In genomic region chr7:49842366-49843282, GRCm38 (mm10) we compare ENCODE assay signal across 8 mouse cellular contexts.
DNase-seq lines count a peak whose midpoint lies in the region; ATAC-seq and TF ChIP-seq lines count a peak whose summit lies in the region.

No protein-coding gene starts in this region.

- WGBS in heart, embryonic 15.5 days, result 65% methylated on average over 11 of the region's 11 CpGs
- 30% methylated on average over 11 of the region's 11 CpGs for WGBS in hindbrain, embryonic 12.5 days

- no peaks in the 10 kb centered on the region for H3K9me3 ChIP-seq in heart, embryonic 15.5 days (replicated peaks)
- no peaks in the 10 kb centered on the region for H3K9me3 ChIP-seq in G1E (replicated peaks)
- H3K9me3 ChIP-seq in hindbrain, embryonic 12.5 days (replicated peaks), result no peaks in the 10 kb centered on the region
- H3K9me3 ChIP-seq in megakaryocyte, embryonic 14.5 days, result no peaks in the 10 kb centered on the region

- ATAC-seq in heart, embryonic 15.5 days (replicated peaks; ENCODE audit: insufficient number of reproducible peaks, insufficient read depth, low FRiP score, low read depth), result 0 out of 2 replicates have a peak, but pooled peaks have one; percentile 20
- peak; percentile 65 for ATAC-seq in G1E (ENCODE audit: extremely low read depth, insufficient number of reproducible peaks, low FRiP score, poor library complexity, severe bottlenecking)
- peak; percentile 90 for ATAC-seq in hindbrain, embryonic 12.5 days (ENCODE audit: low FRiP score)

- H3K27ac ChIP-seq in heart, embryonic 15.5 days, result peak overlapping the region; percentile 47; the same call in 1 of the 2 replicates
- peak overlapping the region; percentile 89 for H3K27ac ChIP-seq in hindbrain, embryonic 12.5 days

- no peaks in the 10 kb centered on the region for H3K27me3 ChIP-seq in heart, embryonic 15.5 days
- no peaks in the 10 kb centered on the region for H3K27me3 ChIP-seq in G1E (ENCODE audit: insufficient read depth, low read length)
- H3K27me3 ChIP-seq in hindbrain, embryonic 12.5 days, result no peaks in the 10 kb centered on the region
- no peaks in the 10 kb centered on the region for H3K27me3 ChIP-seq in megakaryocyte, embryonic 14.5 days (replicated peaks)
- H3K27me3 ChIP-seq in splenic B cell, adult 2 months (ENCODE audit: control insufficient read depth, insufficient read depth, low read length, poor library complexity, severe bottlenecking), result no peaks in the 10 kb centered on the region

- no peak for TF ChIP-seq CTCF in G1E (IDR thresholded peaks at IDR 0.05; ENCODE audit: low read depth, low read length)

- H3K9ac ChIP-seq in heart, embryonic 15.5 days, result no peak overlapping the region
- no peak overlapping the region for H3K9ac ChIP-seq in hindbrain, embryonic 12.5 days

- no peaks in the 10 kb centered on the region for H3K36me3 ChIP-seq in heart, embryonic 15.5 days
- H3K36me3 ChIP-seq in G1E (replicated peaks), result peaks cover 82% of the 10 kb centered on the region
- 0 out of 2 replicates have a peak, but pooled peaks cover 10% of the 10 kb centered on the region for H3K36me3 ChIP-seq in hindbrain, embryonic 12.5 days
- peaks cover 75% of the 10 kb centered on the region for H3K36me3 ChIP-seq in megakaryocyte, embryonic 14.5 days (replicated peaks; ENCODE audit: low read length)
- H3K36me3 ChIP-seq in splenic B cell, adult 2 months (ENCODE audit: control insufficient read depth, insufficient read depth, low read length, poor library complexity, severe bottlenecking), result 0 out of 2 replicates have a peak, but pooled peaks cover 2% of the 10 kb centered on the region

- no peak overlapping the region for H3K4me2 ChIP-seq in heart, embryonic 15.5 days
- peak overlapping the region; percentile 34 for H3K4me2 ChIP-seq in hindbrain, embryonic 12.5 days (replicated peaks)

- H3K4me1 ChIP-seq in heart, embryonic 15.5 days (replicated peaks), result peaks cover 15% of the 10 kb centered on the region
- H3K4me1 ChIP-seq in G1E (ENCODE audit: insufficient read depth, low read depth, low read length), result peaks cover 24% of the 10 kb centered on the region
- peaks cover 24% of the 10 kb centered on the region for H3K4me1 ChIP-seq in hindbrain, embryonic 12.5 days
- H3K4me1 ChIP-seq in megakaryocyte, embryonic 14.5 days, result peaks cover 15% of the 10 kb centered on the region

- no peak for DNase-seq in heart, adult 11 months
- DNase-seq in G1E (ENCODE audit: low spot score), result peak; percentile 7
- DNase-seq in splenic B cell, adult 2 months (ENCODE audit: low read depth, low spot score), result peak; percentile 34
- DNase-seq in adrenal gland, postnatal 36 days, result no peak
- no peak for DNase-seq in kidney, adult 11 months

- H3K4me3 ChIP-seq in heart, embryonic 15.5 days, result no peak overlapping the region
- no peak overlapping the region; the same call in 1 of the 2 replicates for H3K4me3 ChIP-seq in G1E (ENCODE audit: low read depth, low read length)
- no peak overlapping the region for H3K4me3 ChIP-seq in hindbrain, embryonic 12.5 days
- H3K4me3 ChIP-seq in megakaryocyte, embryonic 14.5 days (replicated peaks), result peak overlapping the region; percentile 50

Comparison
In these comparisons a context has a peak if more than half of its experiments do, and no peak if none do; other contexts are left out.
1. ATAC-seq: peak in every context shown above with its lines; median percentile 90 in hindbrain, embryonic 12.5 days; 65 in G1E; 20 in heart, embryonic 15.5 days.
2. DNase-seq: peak in G1E (single experiment) and splenic B cell, adult 2 months (single experiment); none in heart, adult 11 months (single experiment), adrenal gland, postnatal 36 days (0 of 2) and kidney, adult 11 months (single experiment).